Mouse (Mus musculus) left cerebral cortex, postnatal 10 days (tissue): Measurements from ENCODE around the gene Mn1. TPM values are rescaled to one million over a fixed set of nuclear protein-coding genes. Genes with fewer than 3 reads are reported as not detected.

Experiments
- DNase-seq, 2 experiments: peaks; one replicate each; pipeline ENCODE4 v3.0.0; 2021 to 2022; ENCODE audit warnings: low spot score in 2 of 2, mixed read lengths in 1 of 2; ENCODE audit errors: extremely low spot score in 1 of 2
- intact Hi-C: fragments of 180-260 bp; cut with DNase I; formaldehyde crosslinking; loops from one replicate; pipeline ENCODE4 v1.15.1; 2025
- total RNA-seq, 2 experiments: library from RNA; stranded (reverse); gene quantifications; 2 replicates each; pipeline ENCODE4 v1.2.3; 2021

Mn1 gene
- total RNA-seq = 10 to 100 TPM; 63.5 to 70.7 TPM

DNA sequence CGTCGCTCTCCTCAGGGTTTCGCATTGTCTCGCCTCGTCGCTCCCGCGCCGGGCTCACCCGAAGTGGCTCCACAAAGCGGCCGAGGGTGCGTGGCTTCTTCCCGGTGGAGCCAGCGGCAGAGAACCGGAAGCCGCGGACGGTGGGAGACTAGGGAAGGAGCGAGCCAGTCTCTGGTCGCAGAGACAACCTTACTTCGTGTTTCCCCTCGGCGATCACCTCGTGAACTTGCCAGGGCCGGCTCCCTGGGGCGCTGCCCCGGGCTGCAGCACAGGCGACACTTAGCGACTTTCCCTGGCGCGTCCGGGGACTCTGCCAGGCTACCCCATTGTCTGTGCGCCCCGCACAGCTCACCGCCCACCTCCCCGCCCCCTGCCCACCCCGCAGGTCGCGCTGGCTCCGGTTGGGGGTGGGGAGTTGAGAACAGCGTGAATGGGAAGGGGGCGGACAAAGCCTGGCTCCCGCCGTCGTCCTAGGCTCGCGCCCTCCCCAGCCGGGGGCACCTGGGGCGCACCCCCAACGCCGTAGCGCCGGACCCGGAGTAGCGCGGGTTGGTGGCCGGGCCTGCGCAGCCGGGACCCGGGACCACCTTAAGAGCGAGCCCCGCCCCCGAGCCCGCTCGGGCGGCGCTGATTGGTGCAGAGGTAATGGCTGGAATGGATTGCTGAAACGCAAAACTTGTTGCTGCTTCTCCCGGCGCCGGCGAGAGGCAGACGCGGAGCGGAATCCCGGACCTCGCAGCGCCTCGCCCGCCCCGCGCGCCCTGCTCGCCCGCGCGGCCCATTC is at the start of gene Mn1:
Gene Mn1 (plus strand): TSS at position 772 of the 784 bp plus-strand sequence.
- DNase-seq = peak; percentile 92 to 93
- intact Hi-C loops = loop anchor here (2.0 kb wide), 1 partner anchor 266 kb away; no protein-coding TSS in a partner anchor

DNA sequence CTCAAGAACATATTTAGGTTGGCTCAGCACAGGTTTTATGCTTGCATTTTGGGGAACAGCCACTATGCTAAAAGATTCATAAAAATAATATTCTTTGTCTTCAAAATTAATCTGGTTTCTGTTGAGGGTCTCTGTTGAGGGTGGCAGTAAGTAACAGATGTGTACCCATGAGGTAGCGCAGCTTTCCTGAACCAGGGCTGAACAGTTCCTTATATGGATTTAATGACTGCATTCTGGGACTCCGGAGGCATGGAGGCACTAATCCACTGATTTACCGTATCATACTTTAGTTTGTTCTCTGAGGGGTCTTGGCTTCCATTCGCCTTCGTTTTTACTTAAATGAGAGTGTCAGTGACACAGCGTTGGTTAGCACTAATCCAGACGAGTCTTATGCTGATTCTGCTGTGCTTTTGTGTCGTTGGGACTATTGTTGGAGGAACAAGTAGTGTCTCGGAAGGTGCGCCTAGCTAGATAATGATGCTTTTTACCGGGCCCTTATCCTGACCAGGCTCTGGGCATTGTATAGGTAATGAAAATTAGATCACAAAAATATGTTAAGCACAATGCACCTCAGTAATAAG is 49.1 kb upstream of the Mn1 start:
- intact Hi-C loops = no loop called here
- no peak for DNase-seq

DNA sequence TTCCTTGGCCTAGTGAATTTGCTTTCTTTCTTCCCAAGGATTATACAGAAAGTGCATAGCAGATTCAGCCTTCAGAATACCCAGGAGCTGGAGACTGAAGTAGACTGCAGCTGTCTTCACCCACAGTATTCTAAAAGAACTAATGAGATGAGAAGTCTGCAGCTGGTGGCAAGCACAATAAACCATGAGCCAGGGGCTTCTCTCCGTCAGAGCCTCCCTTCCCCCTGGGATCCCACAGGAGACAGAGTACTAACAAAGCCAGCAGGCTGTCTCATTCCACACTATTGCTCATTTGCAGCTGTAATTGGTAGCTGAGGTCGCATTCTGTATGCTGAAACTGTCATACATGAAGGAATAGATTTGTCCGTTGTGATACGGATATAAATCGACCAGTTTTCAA is 48.6 kb upstream of the Mn1 start:
- intact Hi-C loops = no loop called here

DNA sequence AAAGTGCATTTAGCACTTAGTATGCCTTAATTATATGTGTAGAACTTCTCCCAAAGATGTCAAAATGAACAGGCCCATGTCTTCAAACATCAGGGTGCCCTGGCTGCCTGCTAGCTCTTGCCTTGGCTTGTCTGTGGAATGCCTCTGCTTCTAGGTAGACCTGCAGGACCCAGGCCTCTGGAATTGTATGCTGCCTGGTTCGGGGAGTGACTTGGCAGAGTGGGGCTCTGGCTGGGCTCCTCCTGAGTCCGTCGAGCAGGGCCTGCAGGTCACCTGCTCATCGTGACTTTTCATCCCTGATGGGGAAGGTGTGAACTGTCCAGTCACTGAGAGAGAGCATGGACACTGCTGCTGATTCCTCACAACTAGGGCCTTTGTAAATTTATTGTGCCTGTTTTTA is 41.5 kb upstream of the Mn1 start:
- no peak for DNase-seq
- intact Hi-C loops = no loop called here

More for the DNA sequence above, 48.6 kb upstream of the Mn1 start:
- DNase-seq = no peak

DNA sequence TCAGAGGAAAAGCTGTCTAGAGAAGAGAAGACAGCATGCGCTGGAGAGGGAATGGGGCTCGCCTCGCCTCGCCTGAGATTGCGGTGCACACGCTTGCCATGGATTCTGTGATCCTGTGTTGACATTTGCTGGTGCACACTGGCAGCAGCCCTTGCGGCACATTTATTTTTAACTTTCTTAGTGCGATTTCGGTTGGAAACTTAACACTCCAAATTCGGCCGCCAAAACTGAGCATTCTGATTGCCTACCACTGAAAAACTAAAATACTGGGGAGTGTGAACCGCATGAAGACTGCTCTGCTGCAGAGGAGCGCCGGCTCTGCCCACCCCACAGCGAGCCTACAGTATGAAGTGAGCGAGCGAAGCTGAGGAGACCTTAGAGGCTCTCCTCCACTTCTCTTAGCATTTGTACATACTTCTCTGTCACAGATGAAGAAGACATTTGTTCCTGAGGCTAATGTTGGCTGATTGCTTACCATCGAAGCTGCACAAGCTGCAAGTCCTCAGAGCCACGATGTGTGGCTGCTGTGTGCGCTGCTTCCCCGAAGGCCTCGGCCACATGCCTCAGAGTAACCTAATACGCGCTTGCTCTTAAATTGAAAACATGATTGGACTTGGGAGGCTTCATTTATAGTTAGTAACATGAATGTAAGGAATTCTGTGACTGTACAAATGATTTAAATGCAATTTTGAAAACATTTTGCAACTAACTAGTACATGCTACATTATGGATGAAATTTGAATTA is 40.7 kb upstream of the Mn1 start:
- DNase-seq = no peak
- intact Hi-C loops = no loop called here

DNA sequence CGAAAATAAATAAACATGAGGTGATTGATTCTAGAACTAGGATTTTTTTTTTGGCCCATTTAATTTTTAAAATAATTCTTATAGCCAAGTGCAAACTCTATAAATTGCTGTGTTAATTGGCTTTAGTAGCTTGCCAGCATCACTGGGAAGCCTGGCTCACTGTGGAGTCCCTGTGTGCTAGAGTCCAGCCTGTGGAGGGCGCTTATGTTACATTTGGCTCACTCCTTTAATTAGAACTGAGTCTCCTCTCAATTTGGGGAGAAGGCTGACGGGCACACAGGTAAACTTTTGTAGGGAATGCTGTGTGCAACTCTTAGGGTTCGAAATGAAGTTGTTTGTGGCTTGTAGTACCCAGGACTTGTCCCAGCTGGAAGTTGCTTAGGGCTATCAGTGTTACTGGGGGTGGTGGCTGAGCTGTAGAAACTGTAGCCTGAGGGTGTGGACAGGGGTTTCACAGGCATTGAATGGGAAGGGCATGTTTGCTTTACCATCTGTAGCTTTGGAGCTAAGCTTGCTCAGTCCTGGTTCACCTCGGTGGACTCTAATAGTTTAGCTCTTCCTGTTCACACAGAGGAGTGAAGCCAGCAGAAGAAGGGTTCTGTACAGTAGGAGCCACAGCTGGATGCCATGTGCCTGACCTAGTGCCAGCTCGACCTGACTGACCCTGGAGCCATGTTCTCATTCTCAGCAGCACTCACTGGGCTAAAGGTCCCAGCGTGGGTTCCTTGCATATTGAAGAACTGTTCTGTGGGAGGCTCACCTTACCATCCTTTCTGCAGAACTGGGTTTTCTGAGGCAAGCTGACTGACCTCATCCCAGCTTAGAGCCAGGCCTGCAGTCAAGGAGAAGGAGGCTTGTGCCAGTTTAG is 38.8 kb upstream of the Mn1 start:
- intact Hi-C loops = no loop called here
- no peak for DNase-seq

DNA sequence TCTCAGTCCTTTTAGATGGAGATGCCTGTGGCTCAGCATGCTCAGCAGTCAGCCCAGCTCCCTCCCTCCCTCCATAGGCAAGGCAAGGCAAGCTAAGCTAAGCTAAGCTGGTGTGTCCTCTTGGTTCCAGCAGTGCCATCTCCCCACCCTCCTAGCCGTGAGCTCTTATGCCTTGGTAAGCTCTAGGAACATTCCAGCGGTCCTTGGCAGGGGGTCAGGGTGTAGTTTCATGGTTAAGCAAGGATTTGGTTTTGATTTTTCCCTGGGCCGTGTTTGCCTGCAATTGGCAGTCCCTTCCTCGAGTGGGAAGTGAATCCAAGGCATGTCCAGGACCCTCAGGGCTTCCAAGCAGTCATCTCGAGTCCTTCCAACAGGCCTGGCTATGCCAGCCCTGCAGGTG is 33.8 kb upstream of the Mn1 start:
- intact Hi-C loops = no loop called here
- no peak for DNase-seq

DNA sequence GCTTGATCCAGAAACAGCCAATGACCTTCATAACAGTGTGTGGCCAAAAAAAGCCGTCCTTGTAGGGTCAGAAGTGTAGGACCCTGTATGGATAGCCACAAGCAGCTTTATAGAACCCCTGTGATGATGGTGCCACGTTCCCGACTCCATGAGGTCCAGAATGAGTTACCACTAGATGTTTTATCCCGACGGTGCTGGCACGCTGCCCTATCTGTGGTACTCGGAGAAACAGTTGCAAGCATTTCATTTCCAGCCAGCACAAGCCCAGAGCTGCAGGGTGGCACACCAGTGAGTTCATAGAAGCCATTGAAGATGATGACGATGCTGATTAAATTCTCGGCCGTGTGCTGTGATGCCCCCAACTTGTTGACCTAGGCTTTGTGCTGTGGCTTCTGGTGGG is 26.3 kb upstream of the Mn1 start:
- intact Hi-C loops = no loop called here
- DNase-seq = no peak

DNA sequence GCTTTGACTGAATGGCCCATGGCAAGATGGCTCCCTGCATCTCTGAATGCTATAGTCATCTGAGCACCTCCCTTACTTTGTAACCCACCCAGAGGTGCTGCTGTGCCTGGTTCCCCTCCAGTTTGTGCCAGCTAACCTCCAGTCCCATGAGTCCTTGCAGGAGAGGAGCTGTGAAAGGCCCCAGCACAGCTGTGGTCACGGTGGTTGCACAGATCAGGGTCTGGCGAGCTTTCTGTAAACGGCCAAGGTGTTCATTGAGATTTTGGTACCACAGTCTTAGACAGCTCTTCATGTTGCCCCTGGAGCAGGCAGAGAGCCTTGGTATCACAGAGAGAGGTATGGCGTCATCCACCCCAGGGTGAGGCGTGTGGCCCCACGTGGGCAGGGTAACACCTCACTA is 25.7 kb upstream of the Mn1 start:
- no peak for DNase-seq
- intact Hi-C loops = no loop called here

DNA sequence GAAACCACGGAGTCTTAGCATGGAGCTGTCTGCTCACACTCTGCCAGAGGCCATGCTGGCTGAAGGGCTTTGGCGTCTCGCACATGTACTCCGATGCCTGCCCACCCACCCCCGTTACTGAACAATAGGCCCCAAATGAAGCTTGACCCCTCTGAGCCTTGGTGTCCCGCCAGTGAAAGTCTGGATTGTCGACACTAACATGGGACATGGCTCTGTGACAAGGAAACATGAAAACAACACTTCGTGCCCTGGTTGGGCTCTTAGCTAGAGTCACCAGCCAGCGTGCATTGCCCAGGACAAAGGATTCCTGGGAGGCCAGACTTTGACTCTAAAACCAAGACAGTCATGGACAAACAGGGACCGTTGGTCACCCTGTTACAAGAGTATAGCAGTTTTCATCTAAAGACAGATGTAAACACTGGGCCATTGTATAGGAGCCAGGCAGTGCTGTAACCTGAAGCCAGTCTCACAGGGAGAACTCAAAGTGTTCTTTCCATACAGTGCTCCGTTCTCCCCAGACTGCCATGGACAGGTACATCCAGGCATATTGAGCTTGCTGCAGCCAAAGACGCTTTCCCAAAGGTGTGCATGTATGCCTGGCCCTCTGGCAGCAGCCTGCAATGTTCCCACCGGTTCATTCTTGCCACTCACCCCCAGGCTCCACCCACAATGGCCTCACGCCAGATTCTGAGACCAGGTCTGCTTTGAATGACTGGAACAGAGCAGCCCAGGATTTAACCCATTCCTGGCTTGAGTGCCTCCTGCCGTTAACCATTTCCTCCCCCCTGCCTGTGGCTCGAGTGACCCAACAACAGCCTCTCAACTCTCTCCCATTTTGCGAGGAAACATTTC is 23.6 kb upstream of the Mn1 start:
- DNase-seq = peak in 1 of 2 experiments; percentile 85
- intact Hi-C loops = no loop called here

DNA sequence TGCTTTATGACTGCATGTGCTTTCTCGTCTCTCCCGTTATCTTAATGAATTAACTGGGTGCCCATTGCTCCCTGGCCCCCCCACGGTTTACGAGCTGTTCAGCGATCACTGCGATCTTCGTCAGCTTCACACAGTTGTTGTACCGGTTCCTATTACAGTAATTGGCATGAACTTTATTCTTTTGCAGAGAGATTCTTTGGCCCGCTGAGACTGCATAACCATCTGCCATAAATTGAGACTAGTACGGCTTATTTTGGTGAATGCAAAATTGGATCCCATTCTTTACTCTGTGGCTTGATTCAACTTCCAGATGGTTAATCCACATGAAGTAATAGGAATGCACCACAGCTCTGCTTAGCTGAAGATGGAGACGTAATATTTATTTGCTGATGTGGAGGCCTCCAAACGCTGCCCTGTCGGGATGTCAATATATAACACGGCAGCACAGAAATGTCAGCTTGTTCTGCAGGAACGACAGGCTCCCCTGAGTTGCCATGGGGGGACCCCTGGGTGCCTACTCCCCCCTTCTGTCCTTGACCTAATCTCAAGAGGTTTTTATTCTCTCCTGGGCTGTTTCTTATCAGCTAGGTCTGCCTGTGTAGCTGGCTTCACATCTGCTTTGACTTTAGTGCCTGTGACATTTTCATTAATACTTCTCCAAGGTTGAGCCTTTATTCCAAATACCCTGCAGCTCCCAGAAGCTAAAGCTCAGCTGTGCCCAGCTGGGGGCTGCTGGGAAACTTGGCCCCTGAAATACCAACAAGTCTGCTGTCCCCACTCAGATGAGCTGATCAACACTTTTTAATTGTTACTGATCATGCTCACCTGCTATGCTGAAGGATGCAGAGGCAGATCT is 22.7 kb upstream of the Mn1 start:
- intact Hi-C loops = no loop called here
- no peak for DNase-seq

DNA sequence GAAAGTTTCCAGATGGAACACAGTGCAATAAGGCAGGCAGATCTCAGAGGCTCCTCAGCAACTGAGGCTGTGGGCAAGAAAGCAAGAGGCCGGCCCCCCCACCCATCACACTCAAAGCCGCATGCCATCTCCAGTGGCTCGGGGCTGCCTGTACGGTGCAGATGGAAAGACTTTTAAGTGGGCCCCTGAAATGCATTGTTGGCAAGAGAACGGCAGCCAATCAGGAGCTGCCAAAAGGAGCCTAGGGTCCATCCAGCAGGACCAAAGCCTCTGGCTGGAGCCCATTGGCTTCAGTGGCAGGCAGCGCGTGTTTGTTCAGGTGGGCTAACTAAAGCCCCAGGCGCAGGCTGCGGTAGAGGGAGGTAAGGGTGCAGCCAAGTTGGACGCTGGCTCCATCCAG is 21.4 kb upstream of the Mn1 start:
- intact Hi-C loops = no loop called here
- DNase-seq = no peak

DNA sequence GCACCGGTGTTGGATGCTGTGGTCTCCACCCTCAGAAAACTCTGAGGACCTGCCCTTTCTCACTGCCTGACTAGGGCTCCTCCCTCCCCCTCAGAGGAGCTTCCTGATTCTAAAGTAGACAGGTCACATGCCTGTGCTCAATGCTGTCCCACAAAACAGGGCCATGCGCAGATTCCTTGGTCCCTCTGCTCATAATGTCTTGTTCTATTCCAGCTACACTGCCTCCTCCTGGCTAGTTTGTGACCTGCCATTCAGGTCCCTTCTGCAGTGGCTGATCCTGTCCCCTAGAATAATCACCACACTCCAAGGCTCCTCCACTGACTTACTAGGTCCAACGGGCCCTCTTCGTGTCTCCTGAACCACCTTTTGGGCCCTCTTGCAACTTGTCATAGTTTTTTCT is 21.0 kb upstream of the Mn1 start:
- intact Hi-C loops = no loop called here
- DNase-seq = no peak

DNA sequence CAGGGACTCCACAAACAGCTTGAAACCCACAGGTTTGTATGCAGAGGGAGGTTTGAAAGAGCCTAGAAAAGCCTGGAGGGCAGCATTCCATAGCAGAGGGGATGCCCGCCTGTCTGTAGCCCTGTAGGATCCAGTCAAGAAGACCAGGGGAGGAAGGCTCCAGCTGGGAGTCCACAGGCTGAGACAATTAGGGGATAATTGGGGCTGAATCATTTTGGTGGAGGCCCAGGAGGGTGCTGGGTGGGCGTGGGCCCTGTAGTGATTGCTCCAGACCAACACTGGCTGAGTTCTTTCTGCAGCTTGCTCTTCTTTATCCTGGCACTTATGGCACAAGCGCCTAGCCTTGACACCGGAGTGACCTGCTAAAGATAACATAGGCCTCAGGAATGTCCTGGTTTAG is 18.7 kb upstream of the Mn1 start:
- no peak for DNase-seq
- intact Hi-C loops = no loop called here

DNA sequence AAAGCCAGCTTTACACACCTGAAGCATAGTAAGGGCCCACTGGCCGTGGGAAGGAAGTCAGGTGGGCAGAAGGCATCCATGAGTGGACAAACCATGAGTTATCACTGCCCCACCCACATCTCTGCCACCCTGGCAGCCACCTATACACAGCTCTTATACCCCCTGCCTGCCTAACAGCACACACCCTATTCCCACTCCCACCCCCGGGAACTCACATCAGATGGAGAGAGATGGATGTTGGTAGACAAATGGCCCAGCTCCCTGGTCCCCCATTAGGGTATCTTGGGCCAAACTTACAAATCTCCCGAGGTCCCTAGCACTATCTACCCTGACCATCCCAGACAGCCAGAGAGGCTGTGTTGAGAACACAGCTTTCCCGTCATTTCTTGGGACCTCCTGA is 17.9 kb upstream of the Mn1 start:
- intact Hi-C loops = no loop called here

DNA sequence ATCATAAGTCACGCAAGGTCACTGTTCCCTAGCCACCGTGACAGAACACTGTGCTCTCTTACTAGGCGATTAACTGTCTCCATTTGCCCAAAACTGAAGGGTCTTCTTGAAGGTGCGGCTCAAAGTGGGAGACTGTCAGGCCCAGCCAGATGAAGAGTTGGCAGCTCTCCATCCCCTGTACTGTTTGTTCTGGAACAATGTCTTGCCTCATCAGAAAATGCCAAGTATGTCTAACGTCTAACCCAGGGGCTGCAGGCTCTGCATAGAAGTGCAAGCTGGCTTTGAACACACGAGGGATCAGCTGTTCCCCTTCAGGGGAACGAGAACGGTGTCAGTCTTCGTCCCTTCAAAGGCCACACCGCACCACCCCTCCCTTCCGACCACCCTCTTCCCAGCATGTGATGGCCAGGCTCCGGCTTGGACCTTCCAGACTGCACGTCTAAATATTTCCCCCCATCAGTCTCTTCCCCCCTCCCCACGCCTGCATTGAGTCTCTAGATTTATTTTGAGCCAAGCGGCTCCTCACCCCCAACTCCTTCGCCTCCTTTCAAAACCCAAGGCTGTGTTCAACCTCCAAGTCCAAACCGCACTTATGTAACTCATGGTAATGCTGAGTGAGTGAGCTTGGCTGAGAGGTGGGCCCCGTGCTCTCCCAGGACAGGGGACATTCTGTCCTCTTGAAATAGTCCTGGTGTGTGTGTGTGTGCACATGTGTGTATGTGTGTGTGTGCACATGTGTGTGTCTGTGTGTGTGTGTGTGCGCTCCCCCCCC is 15.1 kb upstream of the Mn1 start:
- DNase-seq = no peak
- intact Hi-C loops = no loop called here

More for the DNA sequence above, 17.9 kb upstream of the Mn1 start:
- no peak for DNase-seq

DNA sequence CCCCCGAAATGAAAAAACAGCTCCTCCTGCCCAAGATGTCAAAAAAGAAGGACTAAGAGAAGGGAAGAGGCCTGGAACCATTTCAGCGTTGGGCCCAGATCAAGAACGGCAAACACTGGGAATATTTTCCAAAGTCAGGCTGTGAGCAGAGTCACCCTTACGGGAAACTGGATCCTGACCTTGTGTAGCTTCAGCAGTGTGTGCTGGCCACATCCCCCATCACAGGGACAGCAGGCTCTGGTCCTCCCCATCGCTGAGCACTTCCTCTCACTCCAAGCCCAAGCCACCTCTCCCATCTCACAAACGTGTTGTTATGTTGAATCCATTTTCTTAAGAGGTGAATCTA is 14.5 kb upstream of the Mn1 start:
- intact Hi-C loops = no loop called here
- DNase-seq = no peak
